In genomic region chr7:116156894-116157143, GRCm38 (mm10) we compare ENCODE assay signal across 18 mouse cellular contexts.
DNase-seq lines count a peak whose midpoint lies in the region; ATAC-seq and TF ChIP-seq lines count a peak whose summit lies in the region.
"Had no signal": no experiment of that assay in that cellular context is flagged by ENCODE, and none has a peak within 500 bp of the region (broad histone marks: within the 10 kb centered on the region; RNA-seq: fewer than 3 reads in every experiment).

No protein-coding gene starts in this region.

- 70% methylated on average over 14 of the region's 14 CpGs for WGBS in intestine, embryonic 14.5 days
- WGBS in intestine, embryonic 15.5 days: 70% methylated on average over 14 of the region's 14 CpGs
- 56% methylated on average over 14 of the region's 14 CpGs for WGBS in embryonic facial prominence, embryonic 15.5 days
- WGBS in lung, postnatal 0 days: 65% methylated on average over 14 of the region's 14 CpGs

- no peak overlapping the region for H3K27ac ChIP-seq in intestine, embryonic 14.5 days (ENCODE audit: low read depth)
- H3K27ac ChIP-seq in intestine, embryonic 15.5 days: no peak overlapping the region
- no peak overlapping the region for H3K27ac ChIP-seq in ES-E14 (ENCODE audit: insufficient read depth, low read depth, low read length, poor library complexity, severe bottlenecking)
- no peak overlapping the region for H3K27ac ChIP-seq in embryonic facial prominence, embryonic 15.5 days (replicated peaks)
- H3K27ac ChIP-seq in lung, postnatal 0 days (ENCODE audit: low read length): no peak overlapping the region
- H3K27ac ChIP-seq: midbrain, embryonic 10.5 days; stomach, embryonic 15.5 days had no signal

- H3K9ac ChIP-seq in intestine, embryonic 14.5 days (ENCODE audit: low read length): no peak overlapping the region
- H3K9ac ChIP-seq in intestine, embryonic 15.5 days: no peak overlapping the region
- H3K9ac ChIP-seq in ES-E14 (ENCODE audit: insufficient read depth, low read depth, low read length, poor library complexity, severe bottlenecking): peak overlapping the region; percentile 15; the same call in 1 of the 2 replicates
- H3K9ac ChIP-seq in embryonic facial prominence, embryonic 15.5 days: no peak overlapping the region
- no peak overlapping the region for H3K9ac ChIP-seq in lung, postnatal 0 days (replicated peaks; ENCODE audit: low read depth)
- H3K9ac ChIP-seq: stomach, embryonic 15.5 days had no signal

- H3K4me3 ChIP-seq in intestine, embryonic 14.5 days (ENCODE audit: low read depth, low read length): no peak overlapping the region
- H3K4me3 ChIP-seq in intestine, embryonic 15.5 days (replicated peaks): no peak overlapping the region
- H3K4me3 ChIP-seq in ES-E14 (ENCODE audit: insufficient read depth in 1 of 2, low read depth in 1 of 2, low read length in 2 of 2, poor library complexity in 1 of 2, severe bottlenecking in 1 of 2): peak overlapping the region; percentile 26 to 52; a peak in 3 of 4 replicates
- no peak overlapping the region for H3K4me3 ChIP-seq in embryonic facial prominence, embryonic 15.5 days (replicated peaks)
- no peak overlapping the region for H3K4me3 ChIP-seq in lung, postnatal 0 days (ENCODE audit: low read depth, low read length)
- H3K4me3 ChIP-seq: midbrain, embryonic 10.5 days; stomach, embryonic 15.5 days had no signal

- no peaks in the 10 kb centered on the region for H3K4me1 ChIP-seq in intestine, embryonic 14.5 days (replicated peaks; ENCODE audit: control insufficient read depth, insufficient read depth, low read length)
- no peaks in the 10 kb centered on the region for H3K4me1 ChIP-seq in intestine, embryonic 15.5 days (replicated peaks)
- peaks cover 0 to 2% of the 10 kb centered on the region in 2 experiments; a peak in 2 of 4 replicates for H3K4me1 ChIP-seq in ES-E14 (ENCODE audit: control insufficient read depth in 2 of 2, insufficient read depth in 2 of 2, low read length in 2 of 2, poor library complexity in 1 of 2)
- 0 out of 2 replicates have a peak, but pooled peaks cover 3% of the 10 kb centered on the region for H3K4me1 ChIP-seq in embryonic facial prominence, embryonic 15.5 days
- H3K4me1 ChIP-seq in lung, postnatal 0 days (ENCODE audit: insufficient read depth, low read depth, low read length): no peaks in the 10 kb centered on the region
- H3K4me1 ChIP-seq: stomach, embryonic 15.5 days had no signal

- 0 out of 2 replicates have a peak, but pooled peaks have one; percentile 6 for ATAC-seq in intestine, embryonic 14.5 days (replicated peaks; ENCODE audit: low FRiP score, low TSS enrichment, low read depth)
- no peak for ATAC-seq in intestine, embryonic 15.5 days
- ATAC-seq in embryonic facial prominence, embryonic 15.5 days (ENCODE audit: insufficient number of reproducible peaks, low FRiP score, low TSS enrichment, low read depth): no peak
- peak; percentile 60 for ATAC-seq in lung, postnatal 0 days
- ATAC-seq: CD4-positive, CD25-positive, alpha-beta regulatory T cell, adult 4 months; forebrain, embryonic 16.5 days; inflammation-experienced regulatory T-cells, adult 6 months had no signal

- H3K27me3 ChIP-seq in intestine, embryonic 14.5 days (replicated peaks; ENCODE audit: control insufficient read depth, insufficient read depth, low read length): no peaks in the 10 kb centered on the region
- no peaks in the 10 kb centered on the region for H3K27me3 ChIP-seq in intestine, embryonic 15.5 days (replicated peaks)
- no peaks in the 10 kb centered on the region for H3K27me3 ChIP-seq in embryonic facial prominence, embryonic 15.5 days
- no peaks in the 10 kb centered on the region for H3K27me3 ChIP-seq in lung, postnatal 0 days (replicated peaks; ENCODE audit: insufficient read depth, low read length)
- H3K27me3 ChIP-seq: stomach, embryonic 15.5 days had no signal

- H3K36me3 ChIP-seq in intestine, embryonic 14.5 days (ENCODE audit: control insufficient read depth, insufficient read depth, low read length): 0 out of 2 replicates have a peak, but pooled peaks cover 4% of the 10 kb centered on the region
- H3K36me3 ChIP-seq in intestine, embryonic 15.5 days: no peaks in the 10 kb centered on the region
- H3K36me3 ChIP-seq in ES-E14 (ENCODE audit: control insufficient read depth, insufficient read depth, low read length, poor library complexity, severe bottlenecking): peaks cover 54% of the 10 kb centered on the region
- H3K36me3 ChIP-seq in embryonic facial prominence, embryonic 15.5 days: no peaks in the 10 kb centered on the region
- no peaks in the 10 kb centered on the region; the same call in 1 of the 2 replicates for H3K36me3 ChIP-seq in lung, postnatal 0 days (ENCODE audit: insufficient read depth, low read length)
- H3K36me3 ChIP-seq: stomach, embryonic 15.5 days had no signal

- H3K9me3 ChIP-seq in intestine, embryonic 14.5 days (ENCODE audit: control insufficient read depth, low read length): no peaks in the 10 kb centered on the region
- no peaks in the 10 kb centered on the region for H3K9me3 ChIP-seq in intestine, embryonic 15.5 days
- H3K9me3 ChIP-seq in ES-E14 (ENCODE audit: control insufficient read depth, insufficient read depth, low read depth, low read length): no peaks in the 10 kb centered on the region
- no peaks in the 10 kb centered on the region for H3K9me3 ChIP-seq in embryonic facial prominence, embryonic 15.5 days (replicated peaks)
- no peaks in the 10 kb centered on the region for H3K9me3 ChIP-seq in lung, postnatal 0 days (ENCODE audit: low read length)
- H3K9me3 ChIP-seq: midbrain, embryonic 10.5 days; stomach, embryonic 15.5 days had no signal

- no peak for TF ChIP-seq EP300 in lung, postnatal 0 days (IDR thresholded peaks at IDR 0.05)

- no peak for TF ChIP-seq CTCF in lung, postnatal 0 days (IDR thresholded peaks at IDR 0.05)

- no peak for DNase-seq in intestine, embryonic 14.5 days (ENCODE audit: low spot score)
- DNase-seq in ES-E14 (ENCODE audit: low read depth, low spot score): no peak
- peak; percentile 32 for DNase-seq in lung, postnatal 0 days (ENCODE audit: low spot score)
- DNase-seq in thymus, postnatal 25 days: no peak
- DNase-seq in layer of hippocampus, postnatal 10 days (ENCODE audit: low spot score in 2 of 2): no peak
- DNase-seq: cerebellum, adult 11 months; kidney, postnatal 36 days; layer of hippocampus, postnatal 36 days; left cerebral cortex, postnatal 4 days; spleen, adult 18-20 months; thymus, postnatal 14 days had no signal

- no peak overlapping the region for H3K4me2 ChIP-seq in intestine, embryonic 14.5 days (ENCODE audit: low read length)
- H3K4me2 ChIP-seq in intestine, embryonic 15.5 days (replicated peaks): no peak overlapping the region
- H3K4me2 ChIP-seq in embryonic facial prominence, embryonic 15.5 days (replicated peaks): 0 out of 2 replicates have a peak overlapping the region, but pooled peaks have one; percentile 18
- 0 out of 2 replicates have a peak overlapping the region, but pooled peaks have one; percentile 14 for H3K4me2 ChIP-seq in lung, postnatal 0 days (replicated peaks; ENCODE audit: low read depth, low read length)
- H3K4me2 ChIP-seq: stomach, embryonic 15.5 days had no signal

- in situ Hi-C loops in ES-E14 (cut with MboI; ENCODE audit: low sequenced_read_pairs in 2 of 2, unreplicated experiment in 2 of 2): no loop called here

TF ChIP-seq in ES-E14, 5 proteins besides CTCF, POLR2A, EP300 and RAD21:
- TF ChIP-seq MAFK (IDR thresholded peaks at IDR 0.05; ENCODE audit: insufficient read depth, low read depth, low read length) (no peak), HCFC1 (IDR thresholded peaks at IDR 0.05; ENCODE audit: borderline replicate concordance, insufficient read depth, low read length) (no peak), ZNF384 (IDR thresholded peaks at IDR 0.05; ENCODE audit: low read depth, low read length) (no peak), ZC3H11A (IDR thresholded peaks at IDR 0.05; ENCODE audit: borderline replicate concordance, low read depth, low read length) (no peak), CHD2 (IDR thresholded peaks at IDR 0.05; ENCODE audit: low read depth, low read length) (no peak)

Comparison
In these comparisons a context has a peak if more than half of its experiments do, and no peak if none do; other contexts are left out.
1. ATAC-seq: peak in intestine, embryonic 14.5 days (single experiment) and lung, postnatal 0 days (single experiment); none in intestine, embryonic 15.5 days (single experiment) and embryonic facial prominence, embryonic 15.5 days (single experiment).
2. H3K4me2 ChIP-seq: peak in embryonic facial prominence, embryonic 15.5 days (single experiment) and lung, postnatal 0 days (single experiment); none in intestine, embryonic 14.5 days (single experiment) and intestine, embryonic 15.5 days (single experiment).
3. H3K4me3 ChIP-seq: peak in ES-E14 (2 of 2); none in intestine, embryonic 14.5 days (single experiment), intestine, embryonic 15.5 days (single experiment), embryonic facial prominence, embryonic 15.5 days (single experiment) and lung, postnatal 0 days (single experiment).